In the genomic region with DNA sequence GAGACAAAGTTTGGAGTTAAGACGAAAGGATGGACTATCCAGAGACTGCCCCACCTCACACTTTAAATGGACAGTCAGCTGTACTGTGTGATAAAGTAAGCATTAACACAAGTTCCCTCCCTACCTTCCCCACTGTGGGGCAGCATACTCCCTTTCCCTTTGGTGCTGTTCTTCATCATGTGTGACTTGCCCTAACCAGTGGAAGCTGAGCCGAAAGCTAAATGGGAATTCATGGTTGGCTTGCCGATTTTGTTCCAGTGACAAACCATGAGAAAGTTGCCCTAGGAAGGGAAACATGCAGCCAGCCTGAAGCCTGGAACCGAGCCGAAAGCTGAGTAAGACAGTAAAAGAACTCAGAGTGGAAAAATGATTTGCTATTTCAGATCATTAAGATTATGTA, we compare ENCODE assay signal across 18 mouse cellular contexts.
DNase-seq lines count a peak whose midpoint lies in the region; ATAC-seq and TF ChIP-seq lines count a peak whose summit lies in the region.
"Had no signal": no experiment of that assay in that cellular context is flagged by ENCODE, and none has a peak within 500 bp of the region (broad histone marks: within the 10 kb centered on the region; RNA-seq: fewer than 3 reads in every experiment).

No protein-coding gene starts in this region.

- no peaks in the 10 kb centered on the region for H3K4me1 ChIP-seq in kidney, embryonic 14.5 days (ENCODE audit: control insufficient read depth, insufficient read depth, low read length)
- no peaks in the 10 kb centered on the region for H3K4me1 ChIP-seq in forebrain, postnatal 0 days (ENCODE audit: insufficient read depth)
- H3K4me1 ChIP-seq: forebrain, embryonic 15.5 days; hindbrain, embryonic 15.5 days; liver, embryonic 12.5 days; lung, embryonic 15.5 days; midbrain, embryonic 15.5 days had no signal

- no peak overlapping the region for H3K9ac ChIP-seq in kidney, embryonic 14.5 days (ENCODE audit: low read depth, low read length)
- no peak overlapping the region for H3K9ac ChIP-seq in forebrain, postnatal 0 days
- H3K9ac ChIP-seq: forebrain, embryonic 15.5 days; hindbrain, embryonic 15.5 days; liver, embryonic 12.5 days; lung, embryonic 15.5 days; midbrain, embryonic 15.5 days had no signal

- 86% methylated on average over 5 of the region's 5 CpGs for WGBS in kidney, embryonic 14.5 days
- WGBS in forebrain, postnatal 0 days: 76% methylated on average over 5 of the region's 5 CpGs

- peak; percentile 19 to 68 for DNase-seq in adrenal gland, adult (ENCODE audit: inconsistent age in 2 of 2, low spot score in 1 of 2)
- DNase-seq in adrenal gland, postnatal 4 days (ENCODE audit: low spot score in 2 of 2): no peak
- DNase-seq in kidney, postnatal 14 days: peak; percentile 1
- peak; percentile 14 for DNase-seq in adrenal gland, adult 8-10 months
- DNase-seq in retina, embryonic 14.5 days (ENCODE audit: low spot score): peak; percentile 1
- DNase-seq in forebrain, postnatal 0 days: no peak
- DNase-seq in thymus, postnatal 4 days: no peak
- DNase-seq: cerebellum, adult 11-12 months; heart, adult 2 months; kidney, adult 11 months; right cerebral cortex, postnatal 25 days; thymus, adult 2 months had no signal

- no peak overlapping the region for H3K27ac ChIP-seq in kidney, embryonic 14.5 days (ENCODE audit: low read depth, low read length)
- H3K27ac ChIP-seq in forebrain, postnatal 0 days (ENCODE audit: low read depth, low read length): no peak overlapping the region
- H3K27ac ChIP-seq: forebrain, embryonic 15.5 days; heart, adult 2 months; hindbrain, embryonic 15.5 days; liver, embryonic 12.5 days; lung, embryonic 15.5 days; midbrain, embryonic 15.5 days had no signal

- TF ChIP-seq CTCF in forebrain, postnatal 0 days (IDR thresholded peaks at IDR 0.05; ENCODE audit: low read depth): no peak

- H3K36me3 ChIP-seq in kidney, embryonic 14.5 days (ENCODE audit: control insufficient read depth, insufficient read depth, low read length): no peaks in the 10 kb centered on the region
- H3K36me3 ChIP-seq in forebrain, postnatal 0 days (ENCODE audit: insufficient read depth): no peaks in the 10 kb centered on the region
- H3K36me3 ChIP-seq: forebrain, embryonic 15.5 days; hindbrain, embryonic 15.5 days; liver, embryonic 12.5 days; lung, embryonic 15.5 days; midbrain, embryonic 15.5 days had no signal

- no peak overlapping the region for H3K4me2 ChIP-seq in kidney, embryonic 14.5 days (replicated peaks; ENCODE audit: low read depth, low read length)
- no peak overlapping the region for H3K4me2 ChIP-seq in forebrain, postnatal 0 days (ENCODE audit: low read depth)
- H3K4me2 ChIP-seq: forebrain, embryonic 15.5 days; hindbrain, embryonic 15.5 days; liver, embryonic 12.5 days; lung, embryonic 15.5 days; midbrain, embryonic 15.5 days had no signal

- no peak overlapping the region for H3K4me3 ChIP-seq in kidney, embryonic 14.5 days (ENCODE audit: low read length)
- no peak overlapping the region for H3K4me3 ChIP-seq in forebrain, postnatal 0 days (ENCODE audit: low read depth, low read length)
- H3K4me3 ChIP-seq: forebrain, embryonic 15.5 days; heart, adult 2 months; hindbrain, embryonic 15.5 days; liver, embryonic 12.5 days; lung, embryonic 15.5 days; midbrain, embryonic 15.5 days had no signal

- H3K27me3 ChIP-seq in kidney, embryonic 14.5 days (ENCODE audit: control insufficient read depth, insufficient read depth, low read length): no peaks in the 10 kb centered on the region
- no peaks in the 10 kb centered on the region for H3K27me3 ChIP-seq in forebrain, postnatal 0 days (ENCODE audit: insufficient read depth, low read length)
- H3K27me3 ChIP-seq: forebrain, embryonic 15.5 days; hindbrain, embryonic 15.5 days; liver, embryonic 12.5 days; lung, embryonic 15.5 days; midbrain, embryonic 15.5 days had no signal

- ATAC-seq in kidney, embryonic 14.5 days (ENCODE audit: low FRiP score, low TSS enrichment): no peak
- no peak for ATAC-seq in forebrain, postnatal 0 days
- ATAC-seq: forebrain, embryonic 15.5 days; liver, embryonic 12.5 days; midbrain, embryonic 15.5 days had no signal

- H3K9me3 ChIP-seq in kidney, embryonic 14.5 days (ENCODE audit: control insufficient read depth, low read length): no peaks in the 10 kb centered on the region
- no peaks in the 10 kb centered on the region for H3K9me3 ChIP-seq in forebrain, postnatal 0 days (ENCODE audit: low read length)
- H3K9me3 ChIP-seq: forebrain, embryonic 15.5 days; hindbrain, embryonic 15.5 days; liver, embryonic 12.5 days; lung, embryonic 15.5 days; midbrain, embryonic 15.5 days had no signal

Comparison
In these comparisons a context has a peak if more than half of its experiments do, and no peak if none do; other contexts are left out.
1. DNase-seq: peak in adrenal gland, adult (2 of 2), kidney, postnatal 14 days (single experiment), adrenal gland, adult 8-10 months (single experiment) and retina, embryonic 14.5 days (single experiment); none in adrenal gland, postnatal 4 days (0 of 2), forebrain, postnatal 0 days (single experiment) and thymus, postnatal 4 days (single experiment).